Mouse (Mus musculus) thymus, adult 2 months (tissue): ENCODE results near the gene Tmem260.

Source experiments
- CTCF ChIP-seq: fragments of 200-500 bp; IDR thresholded peaks from 2 replicates; pipeline ENCODE4 v1.5.1; 2012; ENCODE audit warnings: mild to moderate bottlenecking, control low read depth, low read length, moderate library complexity, borderline replicate concordance; ENCODE audit not compliant: control insufficient read depth, poor library complexity, insufficient read depth; ENCODE audit errors: extremely low read depth
- POLR2A ChIP-seq: fragments of 200-500 bp; IDR thresholded peaks from 2 replicates; pipeline ENCODE4 v1.6.1; 2012; ENCODE audit warnings: mild to moderate bottlenecking, low read length, control low read depth, moderate library complexity; ENCODE audit not compliant: control insufficient read depth, poor library complexity, insufficient read depth; ENCODE audit errors: extremely low read depth

DNA sequence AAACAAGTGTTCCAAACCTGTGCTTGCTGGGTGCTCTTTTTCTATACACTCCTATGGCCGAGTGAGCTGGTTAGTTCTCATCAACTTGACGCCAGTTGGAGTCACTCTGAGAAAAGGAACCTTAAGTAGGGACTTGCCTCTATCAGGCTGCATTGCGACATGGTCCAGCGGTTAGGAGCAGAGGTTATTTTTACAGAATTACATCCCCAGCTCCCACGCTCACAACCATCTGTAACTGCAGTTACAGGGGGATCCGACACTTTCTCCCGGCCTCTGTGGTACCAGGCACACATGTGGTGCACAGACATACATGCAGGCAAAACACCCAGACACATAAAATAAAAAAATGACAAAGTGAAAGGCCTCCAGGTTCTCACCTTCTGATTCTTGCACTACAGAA is 120.7 kb downstream of the Tmem260 start:
- TF ChIP-seq CTCF (no peak), POLR2A (no peak)
